Mouse (Mus musculus) CH12.LX (cell line): ENCODE results near the gene H2-Eb1. TPM values are rescaled to one million over a fixed set of nuclear protein-coding genes. Genes with fewer than 3 reads are reported as not detected.

Experiments
- DNase-seq: peaks from one replicate; pipeline ENCODE4 v3.0.0-alpha.2; 2013; ENCODE audit errors: extremely low read depth
- H3K27ac ChIP-seq: 2 replicates; pipeline ENCODE4 v1.5.1; 2012; ENCODE audit warnings: low read depth, mild to moderate bottlenecking, control low read depth, moderate library complexity; ENCODE audit not compliant: insufficient read depth
- H3K27me3 ChIP-seq: replicated peaks from 2 replicates; pipeline ENCODE3; 2012; ENCODE audit warnings: inconsistent platforms
- H3K36me3 ChIP-seq, 2 experiments: replicated peaks in 1 of 2; 2 replicates each; pipeline versions ENCODE3 to v1.6.1; 2012; ENCODE audit warnings: inconsistent platforms in 1 of 2, low read length in 1 of 2, mild to moderate bottlenecking in 1 of 2, mixed read lengths in 1 of 2, moderate library complexity in 1 of 2; ENCODE audit not compliant: control insufficient read depth in 1 of 2, insufficient read depth in 1 of 2
- H3K4me1 ChIP-seq, 2 experiments: 2 replicates each; pipeline ENCODE4 v1.6.1; 2012; ENCODE audit warnings: inconsistent platforms in 1 of 2, moderate library complexity in 1 of 2; ENCODE audit not compliant: insufficient read depth in 2 of 2, control insufficient read depth in 1 of 2
- H3K4me2 ChIP-seq: 2 replicates; pipeline ENCODE4 v1.6.1; 2012; ENCODE audit warnings: low read depth, mild to moderate bottlenecking, control low read depth; ENCODE audit not compliant: poor library complexity, insufficient read depth, severe bottlenecking
- H3K4me3 ChIP-seq, 3 experiments: fragments of 150-350 bp in 1 of 3; sonication (generic) in 1 of 3; replicated peaks in 1 of 3; 2 replicates each; pipeline versions ENCODE3 to v1.5.1; 2011 to 2012; ENCODE audit warnings: low read depth in 2 of 3, low read length in 2 of 3, mild to moderate bottlenecking in 2 of 3, moderate library complexity in 2 of 3, control low read depth in 1 of 3, improper control_type of control experiment in 1 of 3, inconsistent platforms in 1 of 3, mixed read lengths in 1 of 3; ENCODE audit not compliant: poor library complexity in 1 of 3
- H3K79me2 ChIP-seq: replicated peaks from 2 replicates; pipeline ENCODE4 v1.6.1; 2012; ENCODE audit warnings: mild to moderate bottlenecking, moderate library complexity; ENCODE audit not compliant: control insufficient read depth, poor library complexity, insufficient read depth, severe bottlenecking; ENCODE audit errors: extremely low read depth
- H3K9ac ChIP-seq: 2 replicates; pipeline ENCODE4 v1.6.1; 2012; ENCODE audit warnings: low read depth, mild to moderate bottlenecking, control low read depth, moderate library complexity; ENCODE audit not compliant: insufficient read depth
- H3K9me3 ChIP-seq: replicated peaks from 2 replicates; pipeline ENCODE3; 2012; ENCODE audit warnings: low read length, inconsistent platforms, mixed read lengths
- CHD2 ChIP-seq: IDR thresholded peaks from 2 replicates; pipeline ENCODE4 v1.6.1; 2011; ENCODE audit warnings: low read length, improper control_type of control experiment
- CTCF ChIP-seq, 2 experiments: IDR thresholded peaks in 1 of 2; conservative IDR thresholded peaks in 1 of 2; 2 replicates each; pipeline ENCODE4 v1.5.1; 2011 to 2012; ENCODE audit warnings: low read depth in 2 of 2, low read length in 2 of 2, improper control_type of control experiment in 1 of 2, inconsistent platforms in 1 of 2, mild to moderate bottlenecking in 1 of 2, moderate library complexity in 1 of 2
- ELF1 ChIP-seq: IDR thresholded peaks from 2 replicates; pipeline ENCODE4 v1.6.1; 2014; ENCODE audit warnings: low read depth, mild to moderate bottlenecking, inconsistent platforms, low read length, improper control_type of control experiment
- GABPA ChIP-seq: IDR thresholded peaks from 2 replicates; pipeline ENCODE4 v1.6.1; 2012; ENCODE audit warnings: low read depth, low read length, improper control_type of control experiment, inconsistent platforms; ENCODE audit not compliant: insufficient replicate concordance
- HCFC1 ChIP-seq: IDR thresholded peaks from 2 replicates; pipeline ENCODE4 v1.6.1; 2012; ENCODE audit warnings: low read depth, mild to moderate bottlenecking, inconsistent platforms, low read length, improper control_type of control experiment
- MAFK ChIP-seq: IDR thresholded peaks from 2 replicates; pipeline ENCODE4 v1.6.1; 2011; ENCODE audit warnings: low read length, improper control_type of control experiment; ENCODE audit not compliant: insufficient replicate concordance
- MAX ChIP-seq: IDR thresholded peaks from 2 replicates; pipeline ENCODE4 v1.6.1; 2011; ENCODE audit warnings: low read length, improper control_type of control experiment
- MXI1 ChIP-seq: IDR thresholded peaks from 2 replicates; pipeline ENCODE4 v1.6.1; 2011; ENCODE audit warnings: mild to moderate bottlenecking, low read depth, low read length, improper control_type of control experiment
- NELFE ChIP-seq: IDR thresholded peaks from 2 replicates; pipeline ENCODE4 v1.6.1; 2011; ENCODE audit warnings: low read depth, low read length, improper control_type of control experiment
- TCF12 ChIP-seq: IDR thresholded peaks from 2 replicates; pipeline ENCODE4 v1.6.1; 2014; ENCODE audit warnings: low read depth, mild to moderate bottlenecking, inconsistent platforms, low read length, improper control_type of control experiment
- UBTF ChIP-seq: IDR thresholded peaks from 2 replicates; pipeline ENCODE4 v1.6.1; 2012; ENCODE audit warnings: low read depth, mild to moderate bottlenecking, inconsistent platforms, low read length, improper control_type of control experiment, moderate library complexity
- ZMIZ1 ChIP-seq: IDR thresholded peaks from 2 replicates; pipeline ENCODE4 v1.6.1; 2012; ENCODE audit warnings: low read depth, mild to moderate bottlenecking, inconsistent platforms, low read length, improper control_type of control experiment
- dilution Hi-C: fragments of 300-500 bp; cut with MboI; formaldehyde crosslinking; loops from 2 replicates; pipeline ENCODE4 v1.14.3; 2020; ENCODE audit warnings: low sequenced_read_pairs; ENCODE audit not compliant: extremely low pct_unique_long_range_greater_than_20kb, extremely low pct_ligation_motif_present
- in situ Hi-C: fragments of 300-500 bp; cut with MboI; formaldehyde crosslinking; loops from 3 replicates; pipeline ENCODE4 v1.14.3; 2019; ENCODE audit warnings: low sequenced_read_pairs, low pct_ligation_motif_present, low pct_unique_long_range_greater_than_20kb, mixed read lengths
- polyA plus RNA-seq: library from polyadenylated mRNA; unstranded; fragments of >175 nt; gene quantifications from 2 replicates; pipeline ENCODE4 v1.2.1, GENCODE M21; 2012; ENCODE audit warnings: low read depth; ENCODE audit not compliant: insufficient read length
- total RNA-seq, 2 experiments: library from RNA; depleted of rRNA; stranded (reverse); fragments of 300-350 nt in 1 of 2; fragments of >200 nt in 1 of 2; gene quantifications; 2 replicates each; pipeline ENCODE4 v1.2.3; 2012 to 2014

H2-Eb1 gene
- total and polyA plus RNA-seq, 3 experiments: 511 to 898 (median 629) TPM

DNA sequence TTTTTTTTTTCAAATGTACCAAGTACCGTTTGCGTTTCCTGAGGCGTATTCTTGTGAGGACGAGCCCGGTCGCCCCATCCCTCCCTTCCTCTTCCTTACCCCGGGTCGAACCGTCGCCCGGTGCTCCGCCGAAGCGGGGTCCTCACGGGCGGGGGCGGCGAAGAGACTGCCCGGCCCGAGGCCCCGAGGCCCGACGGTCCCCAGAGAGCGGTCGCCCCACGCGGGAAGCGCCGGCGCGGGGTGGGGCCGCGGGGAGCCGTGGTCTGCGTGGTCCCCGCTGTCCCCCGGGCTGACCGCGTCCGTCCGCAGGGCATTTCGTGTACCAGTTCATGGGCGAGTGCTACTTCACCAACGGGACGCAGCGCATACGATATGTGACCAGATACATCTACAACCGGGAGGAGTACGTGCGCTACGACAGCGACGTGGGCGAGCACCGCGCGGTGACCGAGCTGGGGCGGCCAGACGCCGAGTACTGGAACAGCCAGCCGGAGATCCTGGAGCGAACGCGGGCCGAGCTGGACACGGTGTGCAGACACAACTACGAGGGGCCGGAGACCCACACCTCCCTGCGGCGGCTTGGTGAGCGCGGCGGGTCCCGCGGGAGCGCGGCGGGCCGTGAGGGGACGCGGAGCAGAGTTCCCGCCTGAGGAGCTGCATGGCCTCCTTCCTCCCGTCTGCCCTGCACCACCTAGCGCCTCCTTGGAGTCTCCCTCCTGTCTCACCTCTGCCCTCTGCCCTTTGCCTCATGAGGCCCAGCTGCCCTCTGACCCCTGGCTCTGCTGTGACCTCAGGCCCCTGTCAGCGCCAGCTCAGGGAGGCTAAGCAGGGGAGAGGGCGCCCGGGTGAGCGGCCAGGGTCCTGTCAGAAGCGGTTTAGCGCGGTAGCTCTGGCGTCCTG, 41.0 kb upstream of the H2-Eb1 start:
- Histone ChIP-seq H3K4me1 (peaks cover 6 to 45% of the 10 kb centered on the region in 2 experiments), H3K9me3 (no peaks in the 10 kb centered on the region), H3K27me3 (no peaks in the 10 kb centered on the region), H3K9ac (peak overlapping the region; percentile 98), H3K36me3 (peaks cover 21 to 39% of the 10 kb centered on the region in 2 experiments), H3K4me3 (peak overlapping the region; percentile 78 to 96 (median 95)), H3K79me2 (peaks cover 9% of the 10 kb centered on the region; the same call in 1 of the 2 replicates), H3K27ac (peak overlapping the region; percentile 82), H3K4me2 (peak overlapping the region; percentile 52)
- dilution Hi-C loops: no loop called here
- in situ Hi-C loops: no loop called here
- no peak for DNase-seq
- TF ChIP-seq ELF1: no peak
- TF ChIP-seq TCF12: no peak
- TF ChIP-seq HCFC1: peak; percentile 15; the same call in 1 of the 2 replicates
- TF ChIP-seq CHD2: peak; percentile 78; the same call in 1 of the 2 replicates
- 0 out of 2 replicates have a peak, but pooled peaks have one; percentile 21 for TF ChIP-seq UBTF

DNA sequence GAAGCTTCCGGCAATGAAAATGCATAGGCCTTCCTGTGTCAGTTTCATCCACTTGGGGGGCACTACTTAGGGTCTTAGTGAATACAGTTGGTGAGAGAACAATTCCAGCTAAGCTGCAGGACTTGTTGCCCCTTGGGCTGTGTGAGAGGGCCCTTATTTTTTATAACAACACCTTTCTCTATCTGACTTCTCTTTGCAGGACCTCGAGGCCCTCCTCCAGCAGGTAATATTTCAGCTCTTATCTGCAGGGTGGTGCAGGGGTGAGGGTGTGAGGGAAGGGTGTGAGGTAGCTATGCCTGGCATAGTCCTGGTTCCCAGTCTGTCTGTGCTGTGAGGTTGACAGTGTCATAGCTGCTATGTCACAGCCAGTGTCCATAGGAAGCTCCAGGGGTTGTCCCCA, 37.4 kb upstream of the H2-Eb1 start:
- TF ChIP-seq MAX (no peak), MXI1 (no peak), GABPA (no peak), CTCF (conservative IDR thresholded peaks at IDR 0.05 in 1 of 2, IDR thresholded peaks at IDR 0.05 in 1 of 2; ENCODE audit: low read depth in 2 of 2, low read length in 2 of 2) (no peak), ELF1 (no peak), HCFC1 (no peak), ZMIZ1 (no peak), NELFE (no peak), MAFK (no peak)
- TF ChIP-seq, all 38 proteins: peak for 0
- no peak overlapping the region for H3K4me3 ChIP-seq
- no peak overlapping the region for H3K27ac ChIP-seq
- H3K4me1 ChIP-seq: peaks cover 0 to 19% of the 10 kb centered on the region in 2 experiments; a peak in 2 of 4 replicates
- H3K9ac ChIP-seq: no peak overlapping the region
- no peak for DNase-seq
- no peaks in the 10 kb centered on the region for H3K27me3 ChIP-seq
- in situ Hi-C loops: no loop called here
- no peaks in the 10 kb centered on the region for H3K9me3 ChIP-seq
- H3K36me3 ChIP-seq: peaks cover 21 to 52% of the 10 kb centered on the region in 2 experiments
- no peak overlapping the region for H3K4me2 ChIP-seq
- dilution Hi-C loops: no loop called here
- peaks cover 6% of the 10 kb centered on the region; the same call in 1 of the 2 replicates for H3K79me2 ChIP-seq
